Mouse (Mus musculus): ENCODE data around the gene Kdm8.

The Kdm8 gene

GRCm38 (mm10) chr7:125453671-125454070, 9.2 kb downstream of the Kdm8 start:
- DNase-seq (ENCODE audit: inconsistent age in 2 of 2, low spot score in 1 of 2) = no peak

- no peak for DNase-seq (ENCODE audit: inconsistent age in 2 of 2, low spot score in 1 of 2)
These were observed 17.7 kb downstream of the Kdm8 start for GRCm38 (mm10) chr7:125462200-125462599.

GRCm38 (mm10) chr7:125469937-125470336, 25.5 kb downstream of the Kdm8 start:
- peak; percentile 68 to 89 for DNase-seq (ENCODE audit: inconsistent age in 2 of 2, low spot score in 1 of 2)

GRCm38 (mm10) chr7:125470901-125471300, 26.4 kb downstream of the Kdm8 start:
- no peak for DNase-seq (ENCODE audit: inconsistent age in 2 of 2, low spot score in 1 of 2)

GRCm38 (mm10) chr7:125471991-125472741, 27.7 kb downstream of the Kdm8 start:
- peak; percentile 83 to 94 for DNase-seq (ENCODE audit: inconsistent age in 2 of 2, low spot score in 1 of 2)

GRCm38 (mm10) chr7:125474535-125474934, 30.1 kb downstream of the Kdm8 start:
- DNase-seq (ENCODE audit: inconsistent age in 2 of 2, low spot score in 1 of 2) = no peak

GRCm38 (mm10) chr7:125475601-125476251, 31.2 kb downstream of the Kdm8 start:
- no peak for DNase-seq (ENCODE audit: inconsistent age in 2 of 2, low spot score in 1 of 2)

GRCm38 (mm10) chr7:125478391-125478984, 34.0 kb downstream of the Kdm8 start:
- peak; percentile 55 to 84 for DNase-seq (ENCODE audit: inconsistent age in 2 of 2, low spot score in 1 of 2)

GRCm38 (mm10) chr7:125480518-125480917, 36.0 kb downstream of the Kdm8 start:
- no peak for DNase-seq (ENCODE audit: inconsistent age in 2 of 2, low spot score in 1 of 2)

GRCm38 (mm10) chr7:125482339-125482738, 37.9 kb downstream of the Kdm8 start:
- no peak for DNase-seq (ENCODE audit: inconsistent age in 2 of 2, low spot score in 1 of 2)

GRCm38 (mm10) chr7:125482886-125483285, 38.4 kb downstream of the Kdm8 start:
- DNase-seq (ENCODE audit: inconsistent age in 2 of 2, low spot score in 1 of 2) = peak; percentile 62 to 86

GRCm38 (mm10) chr7:125484791-125485190, 40.3 kb downstream of the Kdm8 start:
- no peak for DNase-seq (ENCODE audit: inconsistent age in 2 of 2, low spot score in 1 of 2)

GRCm38 (mm10) chr7:125486121-125486630, 41.7 kb downstream of the Kdm8 start:
- no peak for DNase-seq (ENCODE audit: inconsistent age in 2 of 2, low spot score in 1 of 2)

- DNase-seq (ENCODE audit: inconsistent age in 2 of 2, low spot score in 1 of 2) = no peak
These were observed 42.6 kb downstream of the Kdm8 start for GRCm38 (mm10) chr7:125487126-125487525.

GRCm38 (mm10) chr7:125488706-125489105, 44.2 kb downstream of the Kdm8 start:
- no peak for DNase-seq (ENCODE audit: inconsistent age in 2 of 2, low spot score in 1 of 2)

GRCm38 (mm10) chr7:125489636-125490035, 45.2 kb downstream of the Kdm8 start:
- DNase-seq (ENCODE audit: inconsistent age in 2 of 2, low spot score in 1 of 2) = no peak

- DNase-seq (ENCODE audit: inconsistent age in 2 of 2, low spot score in 1 of 2) = peak; percentile 96 to 98
These were observed 46.7 kb downstream of the Kdm8 start, which contains the start of gene Nsmce1 for GRCm38 (mm10) chr7:125490947-125491735. Gene Nsmce1, minus strand, starts transcription at chr7:125491596.

- DNase-seq (ENCODE audit: inconsistent age in 2 of 2, low spot score in 1 of 2) = no peak
These were observed 47.3 kb downstream of the Kdm8 start for GRCm38 (mm10) chr7:125491760-125492159.

GRCm38 (mm10) chr7:125492551-125492950, 48.1 kb downstream of the Kdm8 start:
- peak in 1 of 2 experiments; percentile 65 for DNase-seq (ENCODE audit: inconsistent age in 2 of 2, low spot score in 1 of 2)

GRCm38 (mm10) chr7:125495864-125496440, 51.5 kb downstream of the Kdm8 start:
- DNase-seq (ENCODE audit: inconsistent age in 2 of 2, low spot score in 1 of 2) = no peak
